Mouse (Mus musculus): Measurements from ENCODE around the gene Dhx32. TPM values are rescaled to one million over a fixed set of nuclear protein-coding genes. Genes with fewer than 3 reads are reported as not detected.

Gene Dhx32
- polyA plus RNA-seq (2016; fragmentation: Nextera tagmentation; extraction: Ambion mirVana): 34.9 and 38.5 TPM in 2 replicates

DNA sequence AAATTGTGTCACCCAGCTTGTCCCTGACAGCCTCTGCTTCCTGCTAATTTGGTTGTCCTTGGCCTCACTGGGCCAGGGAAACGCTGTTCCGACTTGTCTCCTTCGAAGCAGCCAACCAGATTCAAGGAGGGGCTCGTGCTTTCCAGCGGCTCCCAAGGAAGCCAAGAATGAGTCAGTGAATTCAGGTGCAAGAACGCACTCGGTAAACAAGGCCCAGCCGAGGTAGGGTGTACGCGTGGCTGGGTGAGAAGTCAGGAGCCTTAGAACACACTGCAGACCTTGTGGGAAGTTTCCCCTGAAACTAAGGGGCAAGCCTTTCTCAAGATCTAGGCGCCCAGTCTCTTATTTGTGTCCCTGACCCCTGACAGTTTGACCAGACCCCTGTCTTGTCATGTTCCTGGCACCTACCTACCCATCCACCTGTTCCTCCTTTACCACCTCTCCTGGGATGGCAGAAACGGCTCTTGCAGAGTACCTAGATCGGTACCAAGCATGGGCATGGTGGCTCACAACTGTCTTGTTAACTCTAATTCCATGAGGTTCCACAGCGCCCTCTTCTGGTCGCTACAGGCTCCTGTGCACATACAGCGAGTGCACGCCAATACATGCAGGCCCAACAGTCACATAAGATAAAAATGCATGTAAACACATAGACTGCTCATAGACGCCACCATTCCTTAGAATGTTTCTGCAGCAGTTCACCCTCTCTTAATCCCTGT lies at the start of gene Dhx32:
TSS of gene Dhx32 (minus strand) at position 10 of the 719 bp plus-strand sequence.
- peak; percentile 67 for DNase-seq (ENCODE audit: low spot score)
- peaks cover 4% of the 10 kb centered on the region; the same call in 1 of the 2 replicates for H3K27me3 ChIP-seq (replicated peaks; ENCODE audit: low read depth, poor library complexity, severe bottlenecking)
- WGBS: 24% methylated on average over 18 of the region's 18 CpGs
- peaks cover 6% of the 10 kb centered on the region; the same call in 1 of the 2 replicates for H3K4me1 ChIP-seq
- no peaks in the 10 kb centered on the region for H3K36me3 ChIP-seq (replicated peaks)
- H3K4me3 ChIP-seq: no peak within 1 kb of the TSS
- H3K27ac ChIP-seq (replicated peaks): no peak within 1 kb of the TSS
- no peaks in the 10 kb centered on the region for H3K9me3 ChIP-seq

DNA sequence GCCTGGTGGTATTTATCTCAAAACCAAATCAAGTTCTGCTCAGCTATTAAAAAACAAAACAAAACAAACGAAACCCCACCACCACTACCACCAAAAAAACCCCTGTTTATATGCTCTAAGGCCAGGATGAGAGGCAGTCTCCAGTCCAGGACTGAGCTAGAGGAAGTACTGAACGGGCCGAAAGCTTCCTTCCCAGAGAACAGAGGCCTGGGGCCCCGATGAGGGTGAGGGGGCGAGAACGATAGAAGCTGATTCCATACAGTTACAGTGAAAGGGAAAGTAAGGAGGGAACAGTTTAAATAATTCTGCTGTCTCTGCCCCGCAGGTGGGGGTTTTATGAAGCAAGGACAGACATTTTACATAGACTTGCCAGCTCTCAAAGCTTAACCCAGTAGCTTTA lies 47.1 kb upstream of the Dhx32 start:
- Histone ChIP-seq H3K4me3 (no peak overlapping the region), H3K27ac (replicated peaks) (no peak overlapping the region)

DNA sequence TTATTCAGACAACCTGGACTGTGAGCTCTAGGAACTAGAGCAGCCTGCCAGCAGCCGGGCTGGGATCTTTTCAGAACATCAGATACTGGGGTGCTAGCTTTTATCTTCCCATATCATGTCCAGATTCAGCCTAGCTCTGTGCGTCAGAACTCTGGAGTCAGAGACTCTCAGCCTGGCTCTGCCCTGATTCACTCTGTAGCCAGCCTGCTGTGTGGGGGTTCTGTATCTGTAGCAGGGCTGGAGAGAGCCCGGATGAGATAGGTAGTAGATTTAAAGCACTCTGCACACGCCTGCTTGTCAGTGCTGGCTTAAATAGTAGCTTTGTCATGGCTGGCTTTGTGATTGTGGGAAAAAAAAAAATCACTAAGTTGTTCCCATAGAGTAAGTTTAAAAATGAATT lies 46.0 kb upstream of the Dhx32 start:
- no peaks in the 10 kb centered on the region for H3K27me3 ChIP-seq (replicated peaks; ENCODE audit: low read depth, poor library complexity, severe bottlenecking)
- H3K4me1 ChIP-seq: 0 out of 2 replicates have a peak, but pooled peaks cover 2% of the 10 kb centered on the region
- 63% methylated on average over 4 of the region's 4 CpGs for WGBS
- no peak overlapping the region for H3K27ac ChIP-seq (replicated peaks)
- H3K36me3 ChIP-seq (replicated peaks): no peaks in the 10 kb centered on the region
- H3K4me3 ChIP-seq: no peak overlapping the region
- 0 out of 2 replicates have a peak, but pooled peaks cover 4% of the 10 kb centered on the region for H3K9me3 ChIP-seq
- no peak for DNase-seq (ENCODE audit: low spot score)

More for the DNA sequence above, 47.1 kb upstream of the Dhx32 start:
- Histone ChIP-seq H3K9me3 (no peaks in the 10 kb centered on the region), H3K4me1 (0 out of 2 replicates have a peak, but pooled peaks cover 2% of the 10 kb centered on the region), H3K36me3 (replicated peaks) (no peaks in the 10 kb centered on the region), H3K27me3 (replicated peaks; ENCODE audit: low read depth, poor library complexity, severe bottlenecking) (no peaks in the 10 kb centered on the region)
- 72% methylated on average over 7 of the region's 7 CpGs for WGBS
- no peak for DNase-seq (ENCODE audit: low spot score)

DNA sequence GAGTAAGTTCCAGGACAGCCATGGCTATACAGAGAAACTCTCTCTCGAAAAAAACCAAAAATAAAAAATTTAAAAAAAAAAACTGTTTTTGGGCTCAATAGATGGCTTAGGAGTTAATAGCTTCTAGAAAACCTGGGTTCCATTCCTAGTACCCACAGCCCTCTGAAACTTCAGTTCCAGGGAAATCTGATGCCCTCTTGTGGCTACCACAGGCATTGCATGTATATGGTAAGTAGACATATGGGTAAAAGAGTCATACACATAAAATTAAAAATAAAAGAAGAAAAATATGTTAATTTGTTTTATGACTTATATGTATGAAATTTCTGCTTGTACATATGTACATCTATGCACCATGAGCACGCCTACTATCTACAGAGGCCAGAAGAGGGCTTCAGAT lies 42.1 kb upstream of the Dhx32 start:
- Histone ChIP-seq H3K4me1 (0 out of 2 replicates have a peak, but pooled peaks cover 5% of the 10 kb centered on the region), H3K27ac (replicated peaks) (no peak overlapping the region), H3K27me3 (replicated peaks; ENCODE audit: low read depth, poor library complexity, severe bottlenecking) (no peaks in the 10 kb centered on the region), H3K9me3 (0 out of 2 replicates have a peak, but pooled peaks cover 4% of the 10 kb centered on the region), H3K36me3 (replicated peaks) (no peaks in the 10 kb centered on the region), H3K4me3 (no peak overlapping the region)
- 94% methylated on average over 2 of the region's 2 CpGs for WGBS
- DNase-seq (ENCODE audit: low spot score): no peak

GRCm38 (mm10) chr7:133823751-133824150 lies 41.2 kb upstream of the Dhx32 start:
- Histone ChIP-seq H3K9me3 (0 out of 2 replicates have a peak, but pooled peaks cover 4% of the 10 kb centered on the region), H3K4me1 (0 out of 2 replicates have a peak, but pooled peaks cover 4% of the 10 kb centered on the region), H3K36me3 (replicated peaks) (no peaks in the 10 kb centered on the region), H3K27ac (replicated peaks) (no peak overlapping the region), H3K27me3 (replicated peaks; ENCODE audit: low read depth, poor library complexity, severe bottlenecking) (no peaks in the 10 kb centered on the region), H3K4me3 (no peak overlapping the region)
- 86% methylated on average over 6 of the region's 6 CpGs for WGBS
- DNase-seq (ENCODE audit: low spot score): no peak

DNA sequence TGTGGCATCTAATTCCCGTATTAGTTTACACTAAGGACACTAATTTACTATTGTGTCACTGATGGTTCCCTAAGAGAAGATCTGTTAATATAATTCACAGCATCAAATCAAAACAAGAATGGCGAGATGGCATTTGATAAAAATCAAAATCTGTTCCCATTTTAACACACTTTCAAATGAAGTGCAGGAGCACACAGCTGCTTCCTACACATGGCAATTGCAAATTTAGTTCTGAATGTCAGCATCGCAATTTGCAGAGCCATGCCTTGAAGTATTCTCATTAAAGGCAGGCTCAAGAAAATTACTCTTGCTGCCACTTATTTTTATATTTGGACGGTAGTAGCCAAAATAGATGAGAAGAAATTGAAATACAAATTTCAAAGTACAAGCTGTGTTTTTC lies 30.8 kb upstream of the Dhx32 start:
- Histone ChIP-seq H3K4me3 (no peak overlapping the region), H3K4me1 (0 out of 2 replicates have a peak, but pooled peaks cover 2% of the 10 kb centered on the region), H3K27me3 (replicated peaks; ENCODE audit: low read depth, poor library complexity, severe bottlenecking) (no peaks in the 10 kb centered on the region), H3K9me3 (no peaks in the 10 kb centered on the region), H3K36me3 (replicated peaks) (no peaks in the 10 kb centered on the region), H3K27ac (replicated peaks) (no peak overlapping the region)
- no peak for DNase-seq (ENCODE audit: low spot score)
- 87% methylated on average over 4 of the region's 4 CpGs for WGBS

DNA sequence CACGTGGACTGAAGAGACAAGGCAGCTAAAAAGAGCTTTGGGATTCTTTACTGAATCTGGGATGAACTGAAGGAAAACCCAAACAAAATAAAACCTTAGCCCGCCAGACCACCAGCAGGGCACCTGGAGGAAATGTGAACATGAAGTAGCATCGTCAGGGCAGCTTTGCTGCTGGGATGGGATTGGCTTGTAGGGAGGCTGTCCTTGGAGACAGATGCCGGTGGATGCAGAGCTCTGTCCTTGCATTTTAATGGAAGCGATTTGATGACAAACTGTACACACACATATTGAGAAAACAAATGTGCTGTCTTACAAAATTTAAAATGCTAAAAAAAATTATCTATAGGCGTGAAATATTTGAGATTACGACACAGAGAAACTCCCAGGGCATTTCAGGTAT lies 30.4 kb upstream of the Dhx32 start:
- Histone ChIP-seq H3K9me3 (no peaks in the 10 kb centered on the region), H3K27me3 (replicated peaks; ENCODE audit: low read depth, poor library complexity, severe bottlenecking) (no peaks in the 10 kb centered on the region), H3K36me3 (replicated peaks) (no peaks in the 10 kb centered on the region), H3K27ac (replicated peaks) (no peak overlapping the region), H3K4me3 (no peak overlapping the region), H3K4me1 (0 out of 2 replicates have a peak, but pooled peaks cover 4% of the 10 kb centered on the region)
- DNase-seq (ENCODE audit: low spot score): no peak
- 73% methylated on average over 7 of the region's 7 CpGs for WGBS

- H3K27me3 ChIP-seq (replicated peaks; ENCODE audit: low read depth, poor library complexity, severe bottlenecking): no peaks in the 10 kb centered on the region
- H3K9me3 ChIP-seq: no peaks in the 10 kb centered on the region
- peak; percentile 74 for DNase-seq (ENCODE audit: low spot score)
- H3K4me1 ChIP-seq: 0 out of 2 replicates have a peak, but pooled peaks cover 3% of the 10 kb centered on the region
- 57% methylated on average over 7 of the region's 7 CpGs for WGBS
- H3K27ac ChIP-seq (replicated peaks): no peak overlapping the region
- H3K4me3 ChIP-seq: no peak overlapping the region
- H3K36me3 ChIP-seq (replicated peaks): no peaks in the 10 kb centered on the region
Observed at GRCm38 (mm10) chr7:133805614-133806175, 23.2 kb upstream of the Dhx32 start.

- no peak overlapping the region for H3K27ac ChIP-seq (replicated peaks)
- 79% methylated on average over 6 of the region's 6 CpGs for WGBS
- H3K4me1 ChIP-seq: no peaks in the 10 kb centered on the region
- no peak overlapping the region for H3K4me3 ChIP-seq
- no peaks in the 10 kb centered on the region for H3K27me3 ChIP-seq (replicated peaks; ENCODE audit: low read depth, poor library complexity, severe bottlenecking)
- DNase-seq (ENCODE audit: low spot score): no peak
- H3K36me3 ChIP-seq (replicated peaks): no peaks in the 10 kb centered on the region
- H3K9me3 ChIP-seq: no peaks in the 10 kb centered on the region
Observed at GRCm38 (mm10) chr7:133801823-133802222, 19.3 kb upstream of the Dhx32 start.

- no peak overlapping the region for H3K27ac ChIP-seq (replicated peaks)
- H3K4me1 ChIP-seq: no peaks in the 10 kb centered on the region
- DNase-seq (ENCODE audit: low spot score): no peak
- H3K27me3 ChIP-seq (replicated peaks; ENCODE audit: low read depth, poor library complexity, severe bottlenecking): no peaks in the 10 kb centered on the region
- H3K9me3 ChIP-seq: no peaks in the 10 kb centered on the region
- WGBS: 73% methylated on average over 5 of the region's 5 CpGs
- H3K36me3 ChIP-seq (replicated peaks): no peaks in the 10 kb centered on the region
- no peak overlapping the region for H3K4me3 ChIP-seq
Observed at GRCm38 (mm10) chr7:133799928-133800327, 17.4 kb upstream of the Dhx32 start.

GRCm38 (mm10) chr7:133794720-133795119 lies 12.2 kb upstream of the Dhx32 start:
- Histone ChIP-seq H3K36me3 (replicated peaks) (no peaks in the 10 kb centered on the region), H3K27ac (replicated peaks) (no peak overlapping the region), H3K9me3 (no peaks in the 10 kb centered on the region), H3K27me3 (replicated peaks; ENCODE audit: low read depth, poor library complexity, severe bottlenecking) (no peaks in the 10 kb centered on the region), H3K4me3 (no peak overlapping the region), H3K4me1 (peaks cover 14% of the 10 kb centered on the region)
- 92% methylated on average over 2 of the region's 2 CpGs for WGBS
- no peak for DNase-seq (ENCODE audit: low spot score)

- no peaks in the 10 kb centered on the region for H3K27me3 ChIP-seq (replicated peaks; ENCODE audit: low read depth, poor library complexity, severe bottlenecking)
- no peak overlapping the region for H3K27ac ChIP-seq (replicated peaks)
- H3K36me3 ChIP-seq (replicated peaks): no peaks in the 10 kb centered on the region
- 78% methylated on average over 10 of the region's 10 CpGs for WGBS
- no peak overlapping the region for H3K4me3 ChIP-seq
- H3K9me3 ChIP-seq: no peaks in the 10 kb centered on the region
- DNase-seq (ENCODE audit: low spot score): no peak
- peaks cover 14% of the 10 kb centered on the region for H3K4me1 ChIP-seq
Observed at GRCm38 (mm10) chr7:133793248-133794131, 11.0 kb upstream of the Dhx32 start.
